Mouse (Mus musculus): ENCODE results near the gene Sytl1. TPM values are rescaled to one million over a fixed set of nuclear protein-coding genes. Genes with fewer than 3 reads are reported as not detected.

Gene Sytl1
- polyA plus RNA-seq, 1 experiment from 2014 or later: 2.5 TPM

DNA sequence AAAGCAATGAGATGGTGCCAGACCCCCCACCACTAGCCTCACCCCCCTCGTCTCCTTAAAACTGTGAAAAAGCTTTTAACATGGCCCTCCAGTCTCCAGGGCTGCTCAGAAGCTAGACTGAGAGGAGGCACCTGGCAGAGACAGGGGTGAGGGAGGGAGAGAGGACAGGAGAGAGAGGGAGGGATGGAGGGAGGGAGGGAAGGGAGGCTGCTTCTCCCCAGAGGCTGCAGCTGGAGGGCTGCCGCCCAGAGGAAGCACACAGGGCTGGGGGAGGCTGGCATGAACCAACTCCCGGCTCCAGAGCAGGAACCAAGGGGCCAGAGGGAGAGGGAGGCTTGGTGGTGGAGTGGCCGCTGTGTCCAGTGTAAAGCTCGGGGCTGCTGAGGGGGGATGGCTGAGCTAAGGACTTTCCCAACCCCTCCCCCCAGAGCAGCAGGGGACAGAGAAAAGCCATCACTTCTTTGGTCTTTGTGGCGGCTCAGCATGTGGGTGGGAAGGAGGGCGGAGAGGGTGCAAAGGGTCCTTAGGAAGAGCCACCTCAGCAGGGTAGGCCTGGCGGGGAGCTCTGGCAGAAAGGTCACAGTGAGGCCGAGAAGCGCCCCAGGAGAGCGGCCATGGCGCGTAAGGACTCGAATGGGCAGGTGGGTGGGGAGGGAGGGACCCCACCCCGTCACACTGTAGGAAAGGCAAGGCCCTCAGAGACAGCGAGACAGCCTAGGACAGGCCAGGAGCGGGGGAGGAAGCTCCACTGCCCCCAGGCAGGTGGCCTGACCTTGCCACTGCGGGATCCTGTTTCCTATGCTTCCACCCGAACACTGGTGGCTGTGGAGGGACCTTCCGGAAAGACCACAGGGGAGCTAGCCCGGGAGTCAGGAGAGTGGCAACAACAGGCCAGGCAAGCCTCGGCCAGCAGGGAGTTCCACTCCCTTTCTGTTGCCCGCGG lies 30.3 kb upstream of the Sytl1 start:
- Histone ChIP-seq H3K27me3 (ENCODE audit: low read depth, poor library complexity, severe bottlenecking) (peaks cover 25% of the 10 kb centered on the region), H3K9me3 (replicated peaks) (no peaks in the 10 kb centered on the region), H3K4me1 (peaks cover 34% of the 10 kb centered on the region), H3K27ac (peak overlapping the region; percentile 81), H3K4me3 (peak overlapping the region; percentile 26), H3K36me3 (peaks cover 26% of the 10 kb centered on the region)
- DNase-seq (ENCODE audit: low spot score): peak; percentile 53
- 10% methylated on average over 24 of the region's 24 CpGs for WGBS

DNA sequence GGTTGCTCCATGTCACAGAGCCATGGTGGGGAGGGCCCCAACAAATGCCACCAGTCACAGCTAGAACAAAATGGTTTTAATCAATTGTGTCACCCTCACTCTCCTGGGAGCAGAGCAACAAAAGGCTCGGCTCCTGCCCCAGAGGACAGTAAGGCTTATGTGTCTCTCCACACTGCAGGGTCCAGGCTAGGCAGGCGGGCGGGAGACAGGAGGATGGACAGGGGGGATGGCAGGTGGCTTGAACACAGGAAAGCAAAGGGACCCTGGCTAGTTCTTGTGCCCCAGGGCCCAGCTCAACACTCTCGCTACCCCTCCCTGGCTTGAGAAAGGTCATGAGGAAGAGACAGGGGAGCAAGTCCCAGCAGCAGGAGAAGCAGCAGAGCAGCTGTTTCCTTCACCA lies 29.5 kb upstream of the Sytl1 start:
- 65% methylated on average over 4 of the region's 4 CpGs for WGBS
- no peak for DNase-seq (ENCODE audit: low spot score)
- no peak overlapping the region; the same call in 1 of the 2 replicates for H3K4me3 ChIP-seq

DNA sequence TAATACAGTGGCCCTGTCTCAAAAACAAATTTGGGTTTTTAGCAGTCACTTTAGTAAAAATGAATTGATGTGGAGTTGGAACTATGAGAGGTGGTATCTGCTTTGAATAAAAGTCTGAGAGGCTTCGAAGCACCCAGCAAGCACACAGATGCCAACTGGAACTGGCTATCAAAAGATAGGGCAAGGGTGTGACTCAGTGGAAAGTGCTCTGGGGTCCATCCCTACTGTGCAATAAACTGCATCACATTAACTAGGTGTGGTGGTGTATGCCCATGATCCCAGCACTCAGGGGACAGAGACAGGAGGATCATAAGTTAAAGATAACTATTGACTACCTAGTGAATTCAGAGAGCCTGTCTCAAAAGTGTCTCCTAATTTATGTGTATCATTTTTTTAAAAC lies 28.3 kb upstream of the Sytl1 start:
- 98% methylated on average over 1 of the region's 1 CpGs for WGBS
- Histone ChIP-seq H3K9me3 (replicated peaks) (no peaks in the 10 kb centered on the region), H3K27me3 (ENCODE audit: low read depth, poor library complexity, severe bottlenecking) (peaks cover 25% of the 10 kb centered on the region), H3K4me3 (no peak overlapping the region), H3K36me3 (peaks cover 17% of the 10 kb centered on the region), H3K27ac (no peak overlapping the region), H3K4me1 (peaks cover 24% of the 10 kb centered on the region)
- no peak for DNase-seq (ENCODE audit: low spot score)

More for the DNA sequence above, 29.5 kb upstream of the Sytl1 start:
- H3K27me3 ChIP-seq (ENCODE audit: low read depth, poor library complexity, severe bottlenecking): peaks cover 25% of the 10 kb centered on the region
- peak overlapping the region; percentile 81 for H3K27ac ChIP-seq
- no peaks in the 10 kb centered on the region for H3K9me3 ChIP-seq (replicated peaks)
- H3K4me1 ChIP-seq: peaks cover 26% of the 10 kb centered on the region
- peaks cover 26% of the 10 kb centered on the region for H3K36me3 ChIP-seq

DNA sequence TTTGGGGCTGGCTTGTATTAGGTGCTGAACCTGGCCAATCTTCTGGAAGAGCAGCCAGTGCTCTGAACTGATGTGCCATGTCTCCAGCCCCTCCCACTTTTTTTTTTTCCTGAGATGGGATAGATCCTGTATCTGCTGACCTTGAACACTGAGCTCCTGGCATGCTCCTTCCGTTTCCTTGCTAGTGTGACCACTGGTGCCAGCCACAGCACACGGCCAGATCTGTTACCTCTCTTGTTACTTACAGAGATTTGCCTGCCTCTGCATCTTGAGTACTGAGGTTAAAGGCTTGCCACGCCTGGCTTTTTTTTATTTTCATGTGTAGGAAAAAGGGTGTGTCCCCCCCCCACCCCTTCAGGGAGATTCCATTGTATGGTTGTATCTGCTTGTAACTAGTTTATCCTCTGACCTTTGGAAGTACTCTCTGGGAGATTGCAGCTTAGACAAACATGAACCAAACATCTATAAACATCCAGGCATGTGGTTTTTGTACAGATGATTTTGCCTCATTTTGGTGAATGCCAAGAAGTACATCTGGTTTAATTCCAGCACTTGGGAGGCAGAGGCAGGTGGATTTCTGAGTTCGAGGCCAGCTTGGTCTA lies 23.7 kb upstream of the Sytl1 start:
- Histone ChIP-seq H3K4me3 (no peak overlapping the region), H3K27ac (no peak overlapping the region), H3K9me3 (replicated peaks) (no peaks in the 10 kb centered on the region), H3K4me1 (peaks cover 20% of the 10 kb centered on the region), H3K36me3 (no peaks in the 10 kb centered on the region), H3K27me3 (ENCODE audit: low read depth, poor library complexity, severe bottlenecking) (no peaks in the 10 kb centered on the region)
- WGBS: 84% methylated on average over 4 of the region's 4 CpGs
- no peak for DNase-seq (ENCODE audit: low spot score)

DNA sequence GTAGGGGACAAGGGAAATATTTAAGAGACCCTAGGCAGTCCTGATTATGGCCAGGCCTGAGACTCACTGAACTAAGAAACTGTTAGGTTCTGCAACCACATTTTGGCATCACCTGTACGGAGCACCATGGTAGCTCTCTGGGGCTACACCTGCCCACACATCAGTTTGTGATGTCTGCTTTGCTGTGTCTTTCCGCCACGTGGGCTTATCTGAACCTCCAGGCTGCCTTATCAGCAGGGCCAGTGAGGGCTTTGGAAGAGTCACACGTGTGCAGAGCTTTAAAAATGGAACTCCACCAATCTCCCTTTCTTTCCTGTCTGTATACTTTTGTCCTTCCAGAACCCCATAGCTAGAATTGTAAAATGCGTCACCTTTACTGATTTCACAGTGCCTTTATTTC lies 23.0 kb upstream of the Sytl1 start:
- Histone ChIP-seq H3K9me3 (replicated peaks) (no peaks in the 10 kb centered on the region), H3K27ac (no peak overlapping the region), H3K4me3 (no peak overlapping the region), H3K27me3 (ENCODE audit: low read depth, poor library complexity, severe bottlenecking) (no peaks in the 10 kb centered on the region), H3K4me1 (peaks cover 26% of the 10 kb centered on the region), H3K36me3 (no peaks in the 10 kb centered on the region)
- no peak for DNase-seq (ENCODE audit: low spot score)
- WGBS: 85% methylated on average over 5 of the region's 5 CpGs

DNA sequence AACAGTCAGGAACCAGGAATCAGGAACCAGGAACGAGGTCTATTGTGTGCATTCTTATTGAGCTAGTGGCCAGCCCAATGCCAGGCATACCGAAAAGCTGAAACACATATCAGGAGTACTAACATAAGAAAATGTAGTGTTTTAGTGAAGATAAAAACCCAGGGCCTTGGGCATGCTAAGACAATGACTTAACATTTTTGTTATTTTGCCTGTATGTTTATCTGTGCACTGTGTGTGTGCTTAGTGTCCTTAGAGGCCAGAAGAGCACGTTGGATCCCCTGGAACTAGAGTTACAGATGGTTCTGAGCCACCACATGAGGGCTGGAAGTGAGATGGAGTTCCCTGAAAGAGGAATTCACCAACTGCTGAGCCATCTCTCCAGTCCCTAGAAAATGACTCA lies 22.4 kb upstream of the Sytl1 start:
- H3K27ac ChIP-seq: peak overlapping the region; percentile 15
- H3K4me3 ChIP-seq: no peak overlapping the region
- no peak for DNase-seq (ENCODE audit: low spot score)
- 91% methylated on average over 3 of the region's 3 CpGs for WGBS
- H3K4me1 ChIP-seq: peaks cover 27% of the 10 kb centered on the region
- H3K27me3 ChIP-seq (ENCODE audit: low read depth, poor library complexity, severe bottlenecking): no peaks in the 10 kb centered on the region
- H3K9me3 ChIP-seq (replicated peaks): no peaks in the 10 kb centered on the region
- H3K36me3 ChIP-seq: no peaks in the 10 kb centered on the region

DNA sequence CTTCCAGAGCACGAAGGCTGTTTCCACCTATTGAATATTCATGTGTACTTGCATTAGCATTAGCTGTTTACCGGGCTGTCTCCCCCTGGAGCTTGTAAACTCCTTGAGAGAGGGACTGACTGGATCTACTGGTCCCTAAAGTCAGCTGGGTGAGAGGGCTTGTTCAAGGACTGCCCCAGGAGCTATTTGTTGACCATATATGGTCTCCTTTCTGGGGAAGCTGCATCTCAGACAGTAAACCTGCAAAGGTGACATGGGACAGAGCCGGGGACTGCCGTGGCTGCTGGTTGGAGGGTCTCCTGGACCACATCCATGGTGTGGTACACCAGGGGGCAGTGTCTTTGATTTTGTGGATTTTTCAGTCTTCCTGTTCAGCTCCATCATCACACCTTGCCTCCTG lies 19.7 kb upstream of the Sytl1 start:
- Histone ChIP-seq H3K4me1 (peaks cover 35% of the 10 kb centered on the region), H3K27ac (peak overlapping the region; percentile 94), H3K4me3 (peak overlapping the region; percentile 39), H3K9me3 (replicated peaks) (no peaks in the 10 kb centered on the region), H3K27me3 (ENCODE audit: low read depth, poor library complexity, severe bottlenecking) (no peaks in the 10 kb centered on the region), H3K36me3 (no peaks in the 10 kb centered on the region)
- WGBS: 6% methylated on average over 4 of the region's 4 CpGs
- peak; percentile 59 for DNase-seq (ENCODE audit: low spot score)

DNA sequence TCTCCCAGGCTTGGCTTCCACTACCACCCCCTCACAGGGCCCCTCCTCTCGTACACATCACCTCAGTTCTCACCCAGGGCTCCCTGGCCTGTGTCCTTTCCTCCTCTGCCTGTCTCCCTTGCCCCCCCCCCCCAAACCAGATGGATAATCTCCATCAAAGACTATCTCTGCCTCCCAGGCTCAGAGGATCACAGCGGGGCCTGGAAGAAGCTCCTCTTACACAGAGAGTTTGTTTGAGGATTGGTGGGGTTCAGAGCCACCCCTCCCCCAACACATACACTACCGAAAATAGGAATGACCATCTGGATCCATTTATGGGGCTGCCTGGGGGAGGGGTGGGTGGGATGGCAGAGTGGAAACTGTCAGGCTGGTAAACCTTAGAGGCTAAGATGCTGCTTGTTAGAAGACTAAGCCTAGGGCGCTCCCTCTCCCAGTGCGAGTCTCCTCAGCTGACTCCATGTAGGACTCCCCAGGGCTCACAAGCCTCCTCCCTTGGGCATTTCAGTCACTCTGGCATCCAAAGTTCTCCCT lies 19.1 kb upstream of the Sytl1 start:
- Histone ChIP-seq H3K9me3 (replicated peaks) (no peaks in the 10 kb centered on the region), H3K27ac (peak overlapping the region; percentile 94), H3K36me3 (no peaks in the 10 kb centered on the region), H3K27me3 (ENCODE audit: low read depth, poor library complexity, severe bottlenecking) (no peaks in the 10 kb centered on the region), H3K4me1 (peaks cover 37% of the 10 kb centered on the region), H3K4me3 (peak overlapping the region; percentile 39)
- DNase-seq (ENCODE audit: low spot score): peak; percentile 79
- 2% methylated on average over 5 of the region's 5 CpGs for WGBS

DNA sequence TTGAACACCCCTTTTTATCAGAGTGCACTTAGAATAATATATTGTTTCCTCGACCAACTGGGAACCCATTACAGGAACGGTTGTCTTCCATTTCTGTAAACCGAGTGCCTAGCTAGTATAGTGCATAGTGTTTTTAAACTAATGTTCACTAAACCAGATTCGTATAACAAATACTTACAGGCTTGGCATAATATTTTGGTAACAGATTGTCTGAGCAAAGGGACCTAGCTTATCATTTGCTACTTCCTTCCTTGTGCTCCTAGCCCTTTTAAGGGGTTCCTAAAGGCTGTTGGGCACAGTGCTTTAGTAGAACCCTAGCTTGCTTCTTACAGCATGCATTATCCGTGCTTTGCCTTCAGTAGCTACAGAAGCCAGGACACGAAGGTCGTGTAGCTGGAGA lies 18.6 kb upstream of the Sytl1 start:
- Histone ChIP-seq H3K27ac (peak overlapping the region; percentile 94), H3K27me3 (ENCODE audit: low read depth, poor library complexity, severe bottlenecking) (no peaks in the 10 kb centered on the region), H3K4me3 (peak overlapping the region; percentile 39), H3K4me1 (peaks cover 42% of the 10 kb centered on the region), H3K36me3 (no peaks in the 10 kb centered on the region), H3K9me3 (replicated peaks) (no peaks in the 10 kb centered on the region)
- 31% methylated on average over 7 of the region's 7 CpGs for WGBS
- DNase-seq (ENCODE audit: low spot score): no peak

DNA sequence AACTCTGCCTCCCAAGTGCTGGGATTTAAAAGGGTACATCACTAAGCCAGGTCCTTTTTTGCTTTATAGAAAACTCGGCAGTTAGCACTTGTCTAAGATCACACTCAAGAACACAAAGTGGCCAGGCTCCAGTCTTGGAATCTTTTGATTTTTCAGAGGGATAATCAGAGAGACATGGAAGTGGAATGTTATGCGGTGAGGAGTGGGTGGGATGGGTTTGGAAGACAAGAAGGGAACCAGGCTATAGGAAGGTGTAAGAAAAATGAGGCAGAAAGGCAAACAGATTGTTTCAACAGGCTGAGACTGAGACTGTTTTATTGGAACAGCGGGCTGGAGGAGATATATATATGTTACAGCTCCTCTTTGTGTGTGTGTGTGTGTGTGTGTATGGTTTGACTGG lies 15.6 kb upstream of the Sytl1 start:
- no peak for DNase-seq (ENCODE audit: low spot score)
- Histone ChIP-seq H3K4me1 (peaks cover 51% of the 10 kb centered on the region), H3K36me3 (peaks cover 25% of the 10 kb centered on the region), H3K4me3 (peak overlapping the region; percentile 93), H3K27ac (peak overlapping the region; percentile 93), H3K27me3 (ENCODE audit: low read depth, poor library complexity, severe bottlenecking) (no peaks in the 10 kb centered on the region), H3K9me3 (replicated peaks) (no peaks in the 10 kb centered on the region)
- 86% methylated on average over 3 of the region's 3 CpGs for WGBS

DNA sequence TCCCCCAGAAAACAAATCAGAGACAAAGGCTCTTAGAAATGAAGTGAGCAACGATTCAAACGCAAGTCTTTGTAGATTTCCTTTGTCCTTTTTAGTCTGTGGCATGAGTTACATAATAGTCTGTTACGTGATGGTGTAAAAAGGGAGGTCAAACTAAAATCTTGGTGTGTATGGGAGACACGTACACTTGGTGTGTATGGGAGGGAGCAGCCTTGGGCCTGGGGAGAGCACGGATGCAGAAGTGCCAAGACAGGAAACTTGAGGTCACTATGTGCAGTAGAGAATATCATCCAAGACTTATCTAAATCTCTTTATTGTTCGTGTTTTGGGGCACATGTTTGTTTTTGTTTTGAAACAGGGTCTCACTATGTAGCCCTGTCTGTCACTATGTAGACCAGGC lies 15.2 kb upstream of the Sytl1 start:
- Histone ChIP-seq H3K27ac (peak overlapping the region; percentile 93), H3K4me3 (peak overlapping the region; percentile 93), H3K36me3 (peaks cover 29% of the 10 kb centered on the region), H3K9me3 (replicated peaks) (no peaks in the 10 kb centered on the region), H3K27me3 (ENCODE audit: low read depth, poor library complexity, severe bottlenecking) (no peaks in the 10 kb centered on the region), H3K4me1 (peaks cover 47% of the 10 kb centered on the region)
- 33% methylated on average over 6 of the region's 6 CpGs for WGBS
- no peak for DNase-seq (ENCODE audit: low spot score)

DNA sequence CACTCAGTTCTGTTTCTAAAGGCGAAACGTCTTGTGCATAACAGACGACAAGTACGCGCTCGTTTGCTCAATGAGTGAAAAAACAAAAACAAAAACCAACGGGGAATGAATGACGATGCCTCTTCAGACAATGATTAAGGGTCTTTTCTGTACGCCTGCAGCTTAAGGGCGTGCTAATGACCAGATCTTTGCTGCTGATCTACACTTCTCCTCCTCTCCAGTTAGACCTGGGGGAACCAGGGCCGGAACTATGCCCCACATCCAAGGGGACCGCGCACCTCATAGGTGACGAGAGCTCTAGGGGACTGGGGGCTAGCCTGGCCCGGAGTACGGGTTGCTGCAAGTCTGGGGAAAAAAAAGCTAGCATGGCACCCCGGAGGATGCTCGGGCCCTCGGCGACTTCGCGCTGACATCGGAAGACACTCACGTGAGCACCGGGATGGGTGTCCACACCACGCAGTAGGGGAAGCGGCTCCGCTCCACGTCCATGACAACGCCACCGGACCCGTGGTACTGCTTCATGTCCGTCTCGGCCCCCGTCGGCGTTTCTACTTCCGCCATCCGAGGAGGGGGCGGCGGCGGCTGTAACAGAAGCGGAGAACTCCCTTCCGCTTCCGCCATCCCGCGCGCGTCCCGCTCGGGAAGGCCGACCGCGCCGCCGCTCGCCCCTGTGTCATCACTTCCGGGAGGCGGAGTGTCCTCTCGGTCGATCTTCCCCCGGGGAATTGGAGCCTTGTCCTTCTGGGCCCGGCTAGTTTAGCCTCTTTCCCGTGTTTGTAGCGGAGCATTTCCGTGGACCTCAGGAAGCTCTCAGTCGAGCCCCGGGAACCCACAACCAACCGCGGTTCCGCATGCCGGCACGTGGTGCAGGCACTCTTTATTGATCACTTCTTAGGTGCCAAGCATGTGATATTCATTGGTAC lies 14.5 kb upstream of the Sytl1 start, which contains the start of gene Tmem222:
Gene Tmem222 (minus strand): TSS at position 689 of the 923 bp plus-strand sequence.
- Histone ChIP-seq H3K4me1 (peaks cover 39% of the 10 kb centered on the region), H3K9me3 (replicated peaks) (no peaks in the 10 kb centered on the region), H3K4me3 (peak within 1 kb of the TSS; percentile 93), H3K27me3 (ENCODE audit: low read depth, poor library complexity, severe bottlenecking) (no peaks in the 10 kb centered on the region), H3K27ac (peak within 1 kb of the TSS; percentile 93), H3K36me3 (peaks cover 30% of the 10 kb centered on the region)
- under 1% methylated on average over 73 of the region's 73 CpGs for WGBS
- peak; percentile 98 for DNase-seq (ENCODE audit: low spot score)

Data from limb, embryonic 10.5 days (tissue).